10 mouse cellular contexts compared by ENCODE assay signal in genomic region chr7:142483136-142483535, GRCm38 (mm10). TPM values are rescaled to one million over a fixed set of nuclear protein-coding genes. Genes with fewer than 3 reads are reported as not detected.
DNase-seq lines count a peak whose midpoint lies in the region; ATAC-seq and TF ChIP-seq lines count a peak whose summit lies in the region.
"Had no signal": no experiment of that assay in that cellular context is flagged by ENCODE, and none has a peak within 500 bp of the region (broad histone marks: within the 10 kb centered on the region; RNA-seq: fewer than 3 reads in every experiment).

No protein-coding gene starts in this region.

- DNase-seq in lung, postnatal 25 days (ENCODE audit: low spot score) = no peak
- DNase-seq in skeletal muscle tissue, adult 2 months (ENCODE audit: low read depth, low spot score) = peak; percentile 76
- no peak for DNase-seq in adipocyte (ENCODE audit: low spot score)
- no peak for DNase-seq in left cerebral cortex, postnatal 10 days (ENCODE audit: extremely low spot score in 1 of 2, low spot score in 2 of 2)
- DNase-seq in cerebellum, adult 8-10 months = no peak

- H3K4me2 ChIP-seq in lung, embryonic 15.5 days = no peak overlapping the region
- peak overlapping the region; percentile 18 for H3K4me2 ChIP-seq in intestine, embryonic 15.5 days (replicated peaks)

- peaks cover 49% of the 10 kb centered on the region for H3K4me1 ChIP-seq in lung, embryonic 15.5 days
- peaks cover 38% of the 10 kb centered on the region for H3K4me1 ChIP-seq in embryonic fibroblast, embryonic 13.5 days (ENCODE audit: control insufficient read depth, insufficient read depth, low read length)
- H3K4me1 ChIP-seq in intestine, embryonic 15.5 days (replicated peaks) = peaks cover 80% of the 10 kb centered on the region

- intact Hi-C loops in left cerebral cortex, postnatal 10 days (cut with DNase I) = loop anchor here (5.0 to 10.0 kb wide), 2 partner anchors 92 to 189 kb away; no protein-coding TSS in a partner anchor

- TF ChIP-seq POLR2A in embryonic fibroblast, embryonic 13.5 days (IDR thresholded peaks at IDR 0.05; ENCODE audit: low read depth, low read length) = no peak

- no peaks in the 10 kb centered on the region for H3K9me3 ChIP-seq in lung, embryonic 15.5 days
- H3K9me3 ChIP-seq in intestine, embryonic 15.5 days = no peaks in the 10 kb centered on the region

- H3K4me3 ChIP-seq in lung, embryonic 15.5 days = no peak overlapping the region
- H3K4me3 ChIP-seq in embryonic fibroblast, embryonic 13.5 days (ENCODE audit: insufficient read depth, low read length) = no peak overlapping the region
- H3K4me3 ChIP-seq in intestine, embryonic 15.5 days (replicated peaks) = no peak overlapping the region
- H3K4me3 ChIP-seq: left cerebral cortex, adult 2 months had no signal

- TF ChIP-seq CTCF in embryonic fibroblast, embryonic 13.5 days (IDR thresholded peaks at IDR 0.05; ENCODE audit: borderline replicate concordance, insufficient read depth, low read length) = no peak

- no peaks in the 10 kb centered on the region for H3K27me3 ChIP-seq in lung, embryonic 15.5 days
- H3K27me3 ChIP-seq in intestine, embryonic 15.5 days (replicated peaks) = no peaks in the 10 kb centered on the region

- H3K36me3 ChIP-seq in lung, embryonic 15.5 days = peaks cover 11% of the 10 kb centered on the region; the same call in 1 of the 2 replicates
- H3K36me3 ChIP-seq in intestine, embryonic 15.5 days = peaks cover 3% of the 10 kb centered on the region; the same call in 1 of the 2 replicates

- H3K27ac ChIP-seq in lung, embryonic 15.5 days = peak overlapping the region; percentile 97
- H3K27ac ChIP-seq in embryonic fibroblast, embryonic 13.5 days (ENCODE audit: insufficient read depth, low read length) = peak overlapping the region; percentile 96
- H3K27ac ChIP-seq in intestine, embryonic 15.5 days = peak overlapping the region; percentile 96
- H3K27ac ChIP-seq: left cerebral cortex, adult 2 months had no signal

- ATAC-seq in lung, embryonic 15.5 days (ENCODE audit: borderline replicate concordance, extremely low read depth, low FRiP score, low TSS enrichment) = no peak
- peak; percentile 28 for ATAC-seq in intestine, embryonic 15.5 days

- 31% methylated on average over 11 of the region's 11 CpGs for WGBS in lung, embryonic 15.5 days
- WGBS in intestine, embryonic 15.5 days = 37% methylated on average over 11 of the region's 11 CpGs

- H3K9ac ChIP-seq in lung, embryonic 15.5 days = no peak overlapping the region
- no peak overlapping the region; the same call in 1 of the 2 replicates for H3K9ac ChIP-seq in intestine, embryonic 15.5 days

RNA-seq across cellular contexts. Expression of gene Tnnt3, which starts 15.5 kb away (rescaled TPM):
- 2.5 and 5.1 TPM in 2 replicates for polyA plus RNA-seq in lung, embryonic 15.5 days (2015; fragmentation: Nextera tagmentation; extraction: Ambion mirVana)
- polyA plus RNA-seq in embryonic fibroblast, embryonic 13.5 days (2011; ENCODE audit: insufficient read length, low read depth, missing spikeins) = 1.4 TPM in 2 replicates
- polyA plus RNA-seq in intestine, embryonic 15.5 days (2015; fragmentation: Nextera tagmentation; extraction: Ambion mirVana) = 1.4 and 4.3 TPM in 2 replicates
- not detected for total RNA-seq in left cerebral cortex, postnatal 10 days (2021)
- total RNA-seq: left cerebral cortex, adult 2 months had no signal

RNA-seq across cellular contexts. Expression of gene Lsp1, which starts 22.5 kb away (rescaled TPM):
- polyA plus RNA-seq in lung, embryonic 15.5 days (2015; fragmentation: Nextera tagmentation; extraction: Ambion mirVana) = 125 and 130 TPM in 2 replicates
- polyA plus RNA-seq in embryonic fibroblast, embryonic 13.5 days (2011; ENCODE audit: insufficient read length, low read depth, missing spikeins) = 114 and 159 TPM in 2 replicates
- polyA plus RNA-seq in intestine, embryonic 15.5 days (2015; fragmentation: Nextera tagmentation; extraction: Ambion mirVana) = 130 and 145 TPM in 2 replicates
- 1 to 10 TPM; 5.2 to 8.1 TPM for total RNA-seq in left cerebral cortex, postnatal 10 days (2021)

RNA-seq across cellular contexts. Expression of gene Tnni2, which starts 41.5 kb away (rescaled TPM):
- 2.4 and 7.4 TPM in 2 replicates for polyA plus RNA-seq in lung, embryonic 15.5 days (2015; fragmentation: Nextera tagmentation; extraction: Ambion mirVana)
- polyA plus RNA-seq in embryonic fibroblast, embryonic 13.5 days (2011; ENCODE audit: insufficient read length, low read depth, missing spikeins) = 1.1 TPM in 1 of 2 replicates, not detected in the other
- polyA plus RNA-seq in intestine, embryonic 15.5 days (2015; fragmentation: Nextera tagmentation; extraction: Ambion mirVana) = 4.8 and 4.9 TPM in 2 replicates
- total RNA-seq in left cerebral cortex, postnatal 10 days (2021) = under 1 TPM in 1 of 2 experiments, not detected in 1; 0.83 TPM

RNA-seq across cellular contexts. Expression of gene Syt8, which starts 48.5 kb away (rescaled TPM):
- polyA plus RNA-seq in lung, embryonic 15.5 days (2015; fragmentation: Nextera tagmentation; extraction: Ambion mirVana) = 0.34 and 0.87 TPM in 2 replicates
- polyA plus RNA-seq in embryonic fibroblast, embryonic 13.5 days (2011; ENCODE audit: insufficient read length, low read depth, missing spikeins) = 1.3 and 2.4 TPM in 2 replicates
- polyA plus RNA-seq in intestine, embryonic 15.5 days (2015; fragmentation: Nextera tagmentation; extraction: Ambion mirVana) = 5.4 and 5.6 TPM in 2 replicates
- not detected for total RNA-seq in left cerebral cortex, postnatal 10 days (2021)
- total RNA-seq: left cerebral cortex, adult 2 months had no signal
- polyA plus RNA-seq: cortical plate, adult 2 months had no signal

RNA-seq across cellular contexts. Expression of gene Mrpl23, which starts 49.4 kb away (rescaled TPM):
- polyA plus RNA-seq in lung, embryonic 15.5 days (2015; fragmentation: Nextera tagmentation; extraction: Ambion mirVana) = 22.8 and 28.3 TPM in 2 replicates
- polyA plus RNA-seq in embryonic fibroblast, embryonic 13.5 days (2011; ENCODE audit: insufficient read length, low read depth, missing spikeins) = 8.2 and 10.6 TPM in 2 replicates
- 44.9 and 57.4 TPM in 2 replicates for polyA plus RNA-seq in intestine, embryonic 15.5 days (2015; fragmentation: Nextera tagmentation; extraction: Ambion mirVana)
- 1 to 10 TPM; 4.8 to 7.2 TPM for total RNA-seq in left cerebral cortex, postnatal 10 days (2021)
